Mouse (Mus musculus) myocyte (in vitro differentiated cells): ENCODE measurements at regions not wholly inside any gene's neighbourhood (a gene's known extent, or its start where the extent isn't known, plus 50 kb on each side); places are given as distances from the start of the nearest gene placed in this dataset.

Experiments used
- CEBPB ChIP-seq: IDR thresholded peaks from 2 replicates; pipeline ENCODE4 v1.6.1; 2011; ENCODE audit warnings: mild to moderate bottlenecking, moderate library complexity; ENCODE audit not compliant: poor library complexity, insufficient read depth, severe bottlenecking
- E2F4 ChIP-seq: IDR thresholded peaks from one replicate; pipeline ENCODE4 v1.6.1; 2011; ENCODE audit warnings: mild to moderate bottlenecking, control low read depth, moderate library complexity; ENCODE audit not compliant: insufficient read depth
- MAX ChIP-seq: IDR thresholded peaks from one replicate; pipeline ENCODE4 v1.6.1; 2011; ENCODE audit warnings: low read depth, mild to moderate bottlenecking, control low read depth
- MYOD1 ChIP-seq, 3 experiments: IDR thresholded peaks; one replicate each; pipeline ENCODE4 v1.6.1; 2011; ENCODE audit warnings: control low read depth in 2 of 3, low read depth in 2 of 3, mild to moderate bottlenecking in 2 of 3, moderate library complexity in 1 of 3; ENCODE audit not compliant: insufficient read length in 2 of 3, control insufficient read depth in 1 of 3
- MYOG ChIP-seq, 3 experiments: IDR thresholded peaks; one replicate each; pipeline ENCODE4 v1.6.1; 2011; ENCODE audit warnings: control low read depth in 2 of 3, low read depth in 2 of 3, mild to moderate bottlenecking in 2 of 3; ENCODE audit not compliant: insufficient read length in 2 of 3, control insufficient read depth in 1 of 3, insufficient read depth in 1 of 3
- POLR2A ChIP-seq: IDR thresholded peaks from one replicate; pipeline ENCODE4 v1.6.1; 2011; ENCODE audit warnings: low read depth, mild to moderate bottlenecking, control low read depth, moderate library complexity; ENCODE audit not compliant: insufficient read length
- POLR2AphosphoS2 ChIP-seq: IDR thresholded peaks from one replicate; pipeline ENCODE4 v1.6.1; 2011; ENCODE audit warnings: low read depth, control low read depth; ENCODE audit not compliant: insufficient read length
- REST ChIP-seq: IDR thresholded peaks from one replicate; pipeline ENCODE4 v1.6.1; 2011; ENCODE audit warnings: mild to moderate bottlenecking, control low read depth, moderate library complexity; ENCODE audit not compliant: insufficient read depth, insufficient read length
- SRF ChIP-seq: IDR thresholded peaks from one replicate; pipeline ENCODE4 v1.6.1; 2011; ENCODE audit warnings: low read depth; ENCODE audit not compliant: control insufficient read depth, insufficient read length
- TCF12 ChIP-seq: IDR thresholded peaks from one replicate; pipeline ENCODE4 v1.6.1; 2011; ENCODE audit warnings: mild to moderate bottlenecking, control low read depth; ENCODE audit not compliant: poor library complexity, insufficient read depth, severe bottlenecking
- TCF3 ChIP-seq: IDR thresholded peaks from one replicate; pipeline ENCODE4 v1.6.1; 2011; ENCODE audit warnings: low read depth, control low read depth; ENCODE audit not compliant: insufficient read length
- USF1 ChIP-seq: IDR thresholded peaks from one replicate; pipeline ENCODE4 v1.6.1; 2011; ENCODE audit warnings: low read depth, mild to moderate bottlenecking, control low read depth, moderate library complexity

- TF ChIP-seq TCF12 (no peak), SRF (no peak), POLR2AphosphoS2 (no peak), POLR2A (no peak), MAX (no peak), CEBPB (no peak), USF1 (no peak), E2F4 (no peak), MYOD1 (IDR thresholded peaks at IDR 0.05; ENCODE audit: control insufficient read depth in 1 of 3, insufficient read length in 2 of 3, low read depth in 2 of 3) (no peak), REST (no peak), MYOG (IDR thresholded peaks at IDR 0.05; ENCODE audit: control insufficient read depth in 1 of 3, insufficient read depth in 1 of 3, insufficient read length in 2 of 3, low read depth in 2 of 3) (no peak), TCF3 (no peak)
Measured at GRCm38 (mm10) chr7:117285985-117286384, 94.8 kb upstream of the Xylt1 start.
